Mouse (Mus musculus) midbrain, postnatal 0 days (tissue): ENCODE measurements around the gene Sdk2. TPM values are rescaled to one million over a fixed set of nuclear protein-coding genes. Genes with fewer than 3 reads are reported as not detected.

Experiments used
- ATAC-seq: fragments of 200-750 bp; cut with Nextera tagmentation; 2 replicates; pipeline ENCODE4 v1.8.0; 2017; ENCODE audit warnings: moderate number of reproducible peaks, mild to moderate bottlenecking, moderate TSS enrichment, moderate library complexity; ENCODE audit not compliant: low FRiP score
- DNase-seq: peaks from one replicate; pipeline ENCODE4 v3.0.0-alpha.2; 2015; ENCODE audit warnings: low spot score
- H3K27ac ChIP-seq: fragments of 300-500 bp; sonication (generic); 2 replicates; pipeline ENCODE4 v1.5.1; 2014; ENCODE audit warnings: low read depth, mild to moderate bottlenecking, low read length, mixed read lengths
- H3K27me3 ChIP-seq: fragments of 300-500 bp; sonication (generic); 2 replicates; pipeline ENCODE4 v1.6.1; 2014; ENCODE audit warnings: low read length, control low read depth, mixed read lengths; ENCODE audit not compliant: insufficient read depth
- H3K36me3 ChIP-seq: fragments of 300-500 bp; sonication (generic); 2 replicates; pipeline ENCODE4 v1.6.1; 2014; ENCODE audit warnings: low read length, control low read depth, mixed read lengths; ENCODE audit not compliant: insufficient read depth
- H3K4me1 ChIP-seq: fragments of 300-500 bp; sonication (generic); 2 replicates; pipeline ENCODE4 v1.6.1; 2014; ENCODE audit warnings: mild to moderate bottlenecking, control low read depth, antibody characterized with exemption, low read length, mixed read lengths; ENCODE audit not compliant: insufficient read depth
- H3K4me2 ChIP-seq: fragments of 300-500 bp; sonication (generic); 2 replicates; pipeline ENCODE4 v1.6.1; 2014; ENCODE audit warnings: low read depth, mild to moderate bottlenecking, low read length, mixed read lengths; ENCODE audit not compliant: poor library complexity, severe bottlenecking
- H3K4me3 ChIP-seq: fragments of 300-500 bp; sonication (generic); 2 replicates; pipeline ENCODE4 v1.5.1; 2014; ENCODE audit warnings: low read depth, mild to moderate bottlenecking, low read length, moderate library complexity
- H3K9ac ChIP-seq: fragments of 300-500 bp; sonication (generic); replicated peaks from 2 replicates; pipeline ENCODE4 v1.6.1; 2014; ENCODE audit warnings: mild to moderate bottlenecking, low read length, moderate library complexity, mixed read lengths; ENCODE audit not compliant: poor library complexity, severe bottlenecking
- H3K9me3 ChIP-seq: fragments of 300-500 bp; sonication (generic); 2 replicates; pipeline ENCODE4 v1.6.1; 2016; ENCODE audit warnings: low read length, control low read depth
- CTCF ChIP-seq: IDR thresholded peaks from 2 replicates; pipeline ENCODE4 v1.5.1; 2016; ENCODE audit warnings: antibody characterized with exemption, mild to moderate bottlenecking
- WGBS: fragments of 180-500 bp; shearing (Covaris S2); extraction: QIAGEN DNeasy Blood & Tissue Kit; methylation state at CpG from one replicate; pipeline ENCODE4 v1.1.7; 2014; 5-methylcytosine and 5-hydroxymethylcytosine counted together
- polyA plus RNA-seq: library from polyadenylated mRNA; unstranded; fragments of >200 nt; fragmentation: Nextera tagmentation; extraction: Ambion mirVana; gene quantifications from 2 replicates; pipeline ENCODE4 v1.2.1, GENCODE M21; 2015
- total RNA-seq: library from RNA; depleted of rRNA; stranded (reverse); fragments of >200 nt; gene quantifications from 2 replicates; pipeline ENCODE4 v1.2.3, GENCODE M21; 2014

The Sdk2 gene
- total and polyA plus RNA-seq, 2 experiments from 2014 or later = 2.5 to 26.1 TPM

- Histone ChIP-seq H3K27me3 (no peaks in the 10 kb centered on the region), H3K4me1 (no peaks in the 10 kb centered on the region), H3K9me3 (no peaks in the 10 kb centered on the region), H3K4me2 (no peak overlapping the region), H3K4me3 (no peak overlapping the region), H3K36me3 (no peaks in the 10 kb centered on the region), H3K9ac (no peak overlapping the region), H3K27ac (no peak overlapping the region)
- DNase-seq = no peak
- TF ChIP-seq CTCF = no peak
- no peak for ATAC-seq
- WGBS = 74% methylated on average over 6 of the region's 6 CpGs
These were observed 38.8 kb downstream of the Sdk2 start for GRCm38 (mm10) chr11:114028021-114028420.

GRCm38 (mm10) chr11:114025056-114025455 is 41.8 kb downstream of the Sdk2 start:
- Histone ChIP-seq H3K4me3 (no peak overlapping the region), H3K4me1 (no peaks in the 10 kb centered on the region), H3K36me3 (no peaks in the 10 kb centered on the region), H3K27ac (no peak overlapping the region), H3K27me3 (no peaks in the 10 kb centered on the region), H3K4me2 (no peak overlapping the region), H3K9ac (no peak overlapping the region), H3K9me3 (no peaks in the 10 kb centered on the region)
- 95% methylated on average over 2 of the region's 2 CpGs for WGBS
- ATAC-seq = no peak
- TF ChIP-seq CTCF = no peak
- DNase-seq = no peak

- Histone ChIP-seq H3K4me1 (0 out of 2 replicates have a peak, but pooled peaks cover 5% of the 10 kb centered on the region), H3K9me3 (no peaks in the 10 kb centered on the region), H3K36me3 (no peaks in the 10 kb centered on the region), H3K9ac (no peak overlapping the region), H3K4me2 (no peak overlapping the region), H3K27ac (no peak overlapping the region), H3K27me3 (no peaks in the 10 kb centered on the region), H3K4me3 (no peak overlapping the region)
- no peak for TF ChIP-seq CTCF
- DNase-seq (no peak), ATAC-seq (no peak)
- WGBS = 68% methylated on average over 1 of the region's 1 CpGs
These were observed 42.9 kb downstream of the Sdk2 start for GRCm38 (mm10) chr11:114023965-114024364.

- no peak for ATAC-seq
- Histone ChIP-seq H3K4me2 (no peak overlapping the region), H3K27ac (no peak overlapping the region), H3K27me3 (no peaks in the 10 kb centered on the region), H3K4me3 (no peak overlapping the region), H3K4me1 (0 out of 2 replicates have a peak, but pooled peaks cover 6% of the 10 kb centered on the region), H3K9me3 (no peaks in the 10 kb centered on the region), H3K9ac (no peak overlapping the region), H3K36me3 (no peaks in the 10 kb centered on the region)
- DNase-seq = no peak
- 46% methylated on average over 4 of the region's 4 CpGs for WGBS
- TF ChIP-seq CTCF = no peak
These were observed 44.7 kb downstream of the Sdk2 start for GRCm38 (mm10) chr11:114022166-114022565.

- Histone ChIP-seq H3K4me1 (peaks cover 18% of the 10 kb centered on the region; the same call in 1 of the 2 replicates), H3K27ac (no peak overlapping the region), H3K27me3 (no peaks in the 10 kb centered on the region), H3K4me2 (no peak overlapping the region), H3K9me3 (no peaks in the 10 kb centered on the region), H3K4me3 (no peak overlapping the region), H3K9ac (no peak overlapping the region), H3K36me3 (no peaks in the 10 kb centered on the region)
- DNase-seq (no peak), ATAC-seq (no peak)
- WGBS = 26% methylated on average over 11 of the region's 11 CpGs
- TF ChIP-seq CTCF = no peak
These were observed 47.8 kb downstream of the Sdk2 start for GRCm38 (mm10) chr11:114019087-114019486.

- ATAC-seq = no peak
- H3K36me3 ChIP-seq = no peaks in the 10 kb centered on the region
- H3K27ac ChIP-seq = no peak overlapping the region
- 20% methylated on average over 14 of the region's 14 CpGs for WGBS
- H3K9ac ChIP-seq = no peak overlapping the region
- H3K4me3 ChIP-seq = no peak overlapping the region
- H3K4me1 ChIP-seq = peaks cover 18% of the 10 kb centered on the region; the same call in 1 of the 2 replicates
- no peak overlapping the region for H3K4me2 ChIP-seq
- no peaks in the 10 kb centered on the region for H3K9me3 ChIP-seq
- DNase-seq = no peak
- no peak for TF ChIP-seq CTCF
- H3K27me3 ChIP-seq = no peaks in the 10 kb centered on the region
These were observed 49.9 kb downstream of the Sdk2 start for GRCm38 (mm10) chr11:114016889-114017392.
